Mouse (Mus musculus): ENCODE results near the gene Hist1h1c.

Hist1h1c gene

DNA sequence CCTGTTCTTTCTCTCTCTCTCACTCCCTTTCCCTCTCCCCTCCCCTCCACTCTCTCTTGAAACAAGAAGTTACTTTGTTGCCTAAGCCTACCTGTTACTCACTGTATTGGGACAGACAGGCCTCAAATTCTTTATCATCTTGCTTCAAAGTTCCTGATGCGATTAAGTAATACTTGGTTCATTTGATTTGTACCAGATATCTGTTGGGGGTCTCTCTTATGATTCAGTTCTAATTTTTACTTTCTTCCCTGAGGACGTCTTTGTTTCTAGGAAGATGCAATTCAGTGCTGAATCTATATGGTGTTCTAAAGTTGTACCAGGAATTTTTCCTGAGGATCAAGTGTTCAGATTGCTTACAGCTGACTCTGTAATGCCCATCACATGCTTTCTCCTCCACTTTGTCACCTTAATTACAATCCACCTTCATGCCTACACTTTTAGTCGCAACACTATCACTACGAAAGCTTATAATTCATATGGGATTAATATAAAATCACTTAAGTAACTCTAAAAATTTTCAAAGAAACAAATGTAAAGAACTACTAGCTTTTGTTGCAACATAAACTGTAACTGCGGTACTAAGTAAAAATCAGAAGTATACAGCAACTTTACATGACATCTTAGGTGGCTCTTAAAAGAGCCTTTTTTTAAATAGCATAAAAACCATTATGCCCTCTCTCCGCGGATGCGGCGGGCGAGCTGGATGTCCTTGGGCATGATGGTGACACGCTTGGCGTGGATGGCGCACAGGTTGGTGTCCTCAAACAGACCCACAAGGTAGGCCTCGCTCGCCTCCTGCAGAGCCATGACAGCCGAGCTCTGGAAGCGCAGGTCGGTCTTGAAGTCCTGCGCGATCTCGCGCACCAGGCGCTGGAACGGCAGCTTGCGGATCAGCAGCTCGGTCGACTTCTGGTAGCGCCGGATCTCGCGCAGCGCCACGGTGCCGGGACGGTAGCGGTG lies 6.1 kb downstream of the Hist1h1c start:
- in situ Hi-C loops (cut with MboI, MseI) = loop anchor here (5.0 to 25.0 kb wide), 3 partner anchors 162 to 1957 kb away; partner anchors contain the start of genes Hist1h1b, Hist1h2ah, Hist1h2an and Hist1h2bk

DNA sequence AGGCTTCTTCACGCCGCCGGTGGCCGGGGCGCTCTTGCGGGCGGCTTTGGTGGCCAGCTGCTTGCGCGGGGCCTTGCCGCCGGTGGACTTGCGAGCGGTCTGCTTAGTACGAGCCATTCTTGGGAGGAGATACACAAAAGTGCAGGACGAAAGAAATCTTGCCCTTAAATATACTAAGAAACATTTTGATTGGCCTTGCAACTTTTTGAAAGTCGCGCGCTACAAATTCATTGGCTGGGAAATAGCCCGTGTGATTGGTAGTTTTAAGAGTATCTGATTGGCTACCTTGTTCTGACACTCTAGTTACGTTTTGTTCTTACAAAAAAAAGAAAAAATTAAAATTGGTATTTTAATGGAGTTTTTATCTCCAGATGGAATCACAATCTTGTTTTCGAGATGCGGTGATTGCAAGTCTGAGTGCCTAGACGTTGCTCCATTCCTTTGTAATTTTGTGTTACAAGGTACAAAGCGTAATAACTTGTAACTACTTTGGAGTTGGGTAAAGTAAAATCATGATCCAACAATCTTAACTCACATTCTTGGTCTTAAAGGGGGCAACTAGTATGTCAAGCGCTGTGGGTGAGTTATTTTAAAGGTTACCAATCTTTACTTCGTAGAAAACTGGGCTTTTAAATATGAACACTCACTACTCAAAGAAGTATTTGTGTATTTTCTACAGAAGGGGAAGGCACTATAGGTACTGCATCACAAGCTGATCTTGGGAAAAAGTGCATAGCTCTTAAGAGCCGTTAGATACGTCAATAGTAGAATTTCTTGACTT lies 7.0 kb downstream of the Hist1h1c start, which contains the start of gene Hist1h3c:
TSS of gene Hist1h3c (minus strand) at position 222 of the 781 bp plus-strand sequence.
- in situ Hi-C loops (cut with MboI, MseI) = loop anchor here (5.0 to 25.0 kb wide), 3 partner anchors 163 to 1958 kb away; partner anchors contain the start of genes Hist1h1b, Hist1h2ah, Hist1h2an and Hist1h2bk

DNA sequence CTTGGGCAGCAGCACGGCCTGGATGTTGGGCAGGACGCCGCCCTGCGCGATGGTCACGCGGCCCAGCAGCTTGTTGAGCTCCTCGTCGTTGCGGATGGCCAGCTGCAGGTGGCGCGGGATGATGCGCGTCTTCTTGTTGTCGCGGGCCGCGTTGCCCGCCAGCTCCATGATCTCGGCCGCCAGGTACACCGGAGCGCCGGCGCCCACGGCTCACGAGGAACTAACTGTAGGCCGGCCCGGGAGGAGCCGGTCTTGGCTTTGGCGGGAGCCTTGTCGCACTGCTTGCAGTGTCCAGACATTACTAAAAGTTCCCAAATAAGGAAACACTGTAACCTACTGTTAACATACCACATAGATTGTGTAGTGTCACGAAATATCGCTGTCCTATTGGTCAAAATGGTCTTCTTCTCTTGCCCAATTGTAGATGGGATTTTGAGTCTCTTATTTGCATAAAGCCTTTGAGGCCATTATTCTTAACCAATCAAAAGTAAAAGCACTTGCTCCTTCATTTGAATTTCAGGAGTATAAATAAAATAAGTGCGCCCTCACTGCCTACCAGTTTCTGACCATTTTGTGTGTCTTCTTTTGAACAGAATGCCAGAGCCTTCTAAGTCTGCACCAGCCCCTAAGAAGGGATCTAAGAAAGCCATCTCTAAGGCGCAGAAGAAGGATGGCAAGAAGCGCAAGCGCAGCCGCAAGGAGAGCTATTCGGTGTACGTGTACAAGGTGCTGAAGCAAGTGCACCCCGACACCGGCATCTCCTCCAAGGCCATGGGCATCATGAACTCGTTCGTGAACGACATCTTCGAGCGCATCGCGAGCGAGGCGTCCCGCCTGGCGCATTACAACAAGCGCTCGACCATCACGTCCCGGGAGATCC lies 7.8 kb downstream of the Hist1h1c start, which contains the start of gene Hist1h2bb:
TSS of gene Hist1h2bb (plus strand) at position 534 of the 880 bp plus-strand sequence.
- in situ Hi-C loops (cut with MboI, MseI) = loop anchor here (5.0 to 25.0 kb wide), 3 partner anchors 164 to 1959 kb away; partner anchors contain the start of genes Hist1h1b, Hist1h2ah, Hist1h2an and Hist1h2bk

DNA sequence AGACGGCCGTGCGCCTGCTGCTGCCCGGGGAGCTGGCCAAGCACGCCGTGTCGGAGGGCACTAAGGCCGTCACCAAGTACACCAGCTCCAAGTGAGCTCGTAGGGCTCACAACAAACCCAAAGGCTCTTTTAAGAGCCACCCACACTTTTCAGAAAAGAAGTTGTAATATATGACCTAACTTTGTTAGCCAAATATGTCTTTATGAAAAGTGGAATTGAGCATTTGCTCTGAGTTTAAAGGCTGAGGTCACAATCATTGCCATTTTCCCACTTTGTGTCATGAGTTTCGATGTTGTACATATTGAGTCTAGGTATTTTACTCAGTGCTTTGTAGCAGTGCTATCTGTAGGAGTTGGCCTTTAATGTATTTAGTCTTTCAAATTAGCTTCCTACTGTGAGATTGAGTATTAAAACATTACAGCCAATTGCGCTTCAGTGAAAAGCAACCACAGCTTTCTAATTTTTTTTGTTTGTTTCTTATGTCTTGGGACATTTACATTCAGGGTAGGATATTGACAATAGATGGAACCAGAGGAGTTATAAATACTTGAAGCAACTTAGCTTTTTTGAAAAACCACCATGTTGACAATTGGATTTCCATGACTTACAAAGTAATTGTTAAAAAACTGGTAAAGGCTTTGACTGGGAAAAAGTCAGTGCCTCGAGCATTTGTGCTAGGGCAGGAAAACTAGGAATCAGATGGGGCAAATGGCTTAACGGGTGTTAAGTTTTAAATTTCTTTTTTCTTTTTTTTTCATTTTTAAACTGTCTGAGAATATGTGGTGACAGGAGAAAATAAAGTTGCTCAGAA lies 8.7 kb downstream of the Hist1h1c start:
- in situ Hi-C loops (cut with MboI, MseI) = loop anchor here (5.0 to 25.0 kb wide), 3 partner anchors 165 to 1960 kb away; partner anchors contain the start of genes Hist1h1b, Hist1h2ah, Hist1h2an and Hist1h2bk

DNA sequence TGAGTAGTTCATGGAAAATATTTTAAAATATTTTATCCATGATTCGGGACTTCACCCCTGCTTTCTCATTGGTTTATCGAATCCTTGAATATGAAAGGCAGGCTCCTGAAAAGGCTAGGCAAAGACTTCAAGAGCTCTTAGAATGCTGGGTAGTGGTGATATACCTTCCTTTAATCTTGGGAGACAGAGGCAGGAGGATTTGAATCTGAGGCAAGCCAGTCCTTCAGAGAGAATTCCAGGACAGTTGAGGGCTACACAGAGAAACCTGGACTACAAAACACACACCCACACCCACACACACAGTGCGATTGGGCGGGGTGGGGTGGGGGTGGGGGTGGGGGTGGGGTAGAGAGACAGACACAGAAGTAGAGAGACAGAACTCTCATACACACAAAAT lies 9.3 kb downstream of the Hist1h1c start:
- in situ Hi-C loops (cut with MboI, MseI) = loop anchor here (5.0 to 25.0 kb wide), 3 partner anchors 166 to 1961 kb away; partner anchors contain the start of genes Hist1h1b, Hist1h2ah, Hist1h2an and Hist1h2bk

DNA sequence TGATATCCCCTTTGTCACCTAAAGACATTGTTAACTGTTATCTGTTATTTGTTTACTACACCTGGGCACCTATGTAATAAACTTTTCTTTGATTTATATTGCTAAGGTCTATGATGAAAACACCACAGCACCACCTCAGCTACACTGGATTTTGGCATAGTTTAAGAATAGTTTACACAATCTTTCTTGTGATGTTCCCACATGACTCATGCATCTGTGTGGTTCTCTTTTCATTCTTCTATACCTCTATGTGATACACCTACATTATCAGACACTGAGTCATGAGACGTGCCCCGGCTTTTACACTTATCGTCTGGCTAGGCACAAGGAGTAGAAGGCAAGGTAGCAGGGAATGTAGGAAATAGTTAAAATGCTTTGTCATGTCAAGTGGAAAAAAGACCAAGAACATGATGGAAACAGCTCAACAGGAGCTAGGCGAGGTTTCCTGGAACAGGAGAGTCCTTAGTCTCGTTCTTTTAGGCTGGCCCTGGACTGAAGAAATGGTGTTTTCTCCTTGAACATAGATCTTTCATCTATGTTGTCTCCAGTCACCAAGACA lies 11.0 kb downstream of the Hist1h1c start:
- in situ Hi-C loops (cut with MboI, MseI) = loop anchor here (5.0 to 25.0 kb wide), 5 partner anchors 167 to 1962 kb away; partner anchors contain the start of genes Hist1h1b, Hist1h2ah, Hist1h2an and Hist1h2bk

DNA sequence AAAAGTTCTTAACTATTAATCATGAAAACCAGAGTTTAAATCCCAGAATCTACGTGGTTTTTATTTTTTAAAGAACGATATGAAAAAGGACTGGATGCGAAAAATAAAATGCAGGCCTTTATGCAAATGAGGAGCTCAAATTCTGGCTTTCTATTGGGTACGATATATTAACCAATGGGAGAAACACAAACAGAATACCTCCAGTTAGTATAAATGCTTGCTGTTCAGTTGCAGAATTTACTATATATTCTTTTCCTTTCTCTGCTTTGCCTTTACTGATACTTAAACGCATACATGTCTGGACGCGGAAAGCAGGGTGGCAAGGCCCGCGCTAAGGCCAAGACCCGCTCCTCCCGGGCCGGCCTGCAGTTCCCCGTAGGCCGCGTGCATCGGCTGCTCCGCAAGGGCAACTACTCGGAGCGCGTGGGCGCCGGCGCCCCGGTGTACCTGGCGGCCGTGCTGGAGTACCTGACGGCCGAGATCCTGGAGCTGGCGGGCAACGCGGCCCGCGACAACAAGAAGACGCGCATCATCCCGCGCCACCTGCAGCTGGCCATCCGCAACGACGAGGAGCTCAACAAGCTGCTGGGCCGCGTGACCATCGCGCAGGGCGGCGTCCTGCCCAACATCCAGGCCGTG lies 12.3 kb downstream of the Hist1h1c start, which contains the start of gene Hist1h2ab:
TSS of gene Hist1h2ab (plus strand) at position 288 of the 639 bp plus-strand sequence.
- in situ Hi-C loops (cut with MboI, MseI) = loop anchor here (25.0 kb wide), 2 partner anchors 861 to 1036 kb away; no protein-coding TSS in a partner anchor

DNA sequence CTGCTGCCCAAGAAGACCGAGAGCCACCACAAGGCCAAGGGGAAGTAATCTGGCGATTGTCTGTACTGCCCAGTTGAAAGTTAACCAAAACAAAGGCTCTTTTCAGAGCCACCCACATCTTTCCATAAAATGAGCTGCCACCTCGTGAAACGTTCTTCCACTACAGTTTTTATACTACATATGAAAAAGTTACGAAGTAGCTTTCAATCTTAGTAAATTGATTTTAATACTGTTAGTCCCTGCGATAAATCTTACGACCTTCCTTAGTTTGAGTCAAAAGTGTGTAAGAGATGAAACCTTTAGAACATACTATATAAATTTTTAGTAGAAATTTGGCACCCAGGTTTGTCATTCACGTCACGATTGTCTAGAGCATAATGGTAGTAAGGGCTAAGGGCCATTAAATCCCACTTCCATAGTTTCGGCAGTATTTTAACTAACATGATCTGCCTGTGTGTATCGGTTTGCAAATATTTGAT lies 12.9 kb downstream of the Hist1h1c start:
- in situ Hi-C loops (cut with MboI, MseI) = loop anchor here (25.0 kb wide), 2 partner anchors 861 to 1036 kb away; no protein-coding TSS in a partner anchor

DNA sequence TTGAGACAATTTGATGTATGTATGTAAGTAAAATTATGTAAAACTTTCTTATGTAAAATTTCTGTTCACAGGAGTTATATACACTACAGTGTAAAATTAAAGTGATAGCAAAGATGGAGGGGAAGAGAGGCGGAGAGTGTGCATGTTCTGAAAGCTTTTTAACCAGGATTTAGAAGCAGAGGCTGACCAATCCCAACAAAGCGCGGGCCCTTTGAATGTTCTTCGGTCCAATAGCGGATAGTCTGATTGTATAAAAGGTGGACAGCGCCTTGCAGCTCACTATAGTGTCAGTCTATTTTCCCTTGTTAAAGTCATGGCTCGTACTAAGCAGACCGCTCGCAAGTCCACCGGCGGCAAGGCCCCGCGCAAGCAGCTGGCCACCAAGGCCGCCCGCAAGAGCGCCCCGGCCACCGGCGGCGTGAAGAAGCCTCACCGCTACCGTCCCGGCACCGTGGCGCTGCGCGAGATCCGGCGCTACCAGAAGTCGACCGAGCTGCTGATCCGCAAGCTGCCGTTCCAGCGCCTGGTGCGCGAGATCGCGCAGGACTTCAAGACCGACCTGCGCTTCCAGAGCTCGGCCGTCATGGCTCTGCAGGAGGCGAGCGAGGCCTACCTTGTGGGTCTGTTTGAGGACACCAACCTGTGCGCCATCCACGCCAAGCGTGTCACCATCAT lies 13.6 kb downstream of the Hist1h1c start, which contains the start of gene Hist1h3b:
TSS of gene Hist1h3b (plus strand) at position 201 of the 675 bp plus-strand sequence.
- in situ Hi-C loops (cut with MboI, MseI) = loop anchor here (25.0 kb wide), 2 partner anchors 860 to 1035 kb away; no protein-coding TSS in a partner anchor

DNA sequence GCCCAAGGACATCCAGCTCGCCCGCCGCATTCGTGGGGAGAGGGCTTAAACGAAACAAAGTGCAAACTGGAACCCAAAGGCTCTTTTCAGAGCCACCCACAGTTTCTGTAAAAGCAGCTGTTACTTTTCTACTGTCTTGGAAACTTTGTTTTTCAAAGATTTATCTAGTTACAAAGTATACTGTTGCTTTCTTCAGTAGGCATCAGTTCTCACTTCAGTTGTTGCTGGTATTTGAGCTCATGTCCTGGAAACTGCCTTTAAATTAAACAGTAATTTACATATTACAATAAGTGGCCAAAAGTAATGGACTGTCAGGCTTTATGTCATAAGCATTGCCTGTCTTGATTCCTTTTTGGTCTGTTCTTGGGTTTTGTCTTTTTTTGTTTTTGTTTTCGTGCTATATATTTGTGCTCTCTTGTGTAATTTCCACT lies 14.1 kb downstream of the Hist1h1c start:
- in situ Hi-C loops (cut with MboI, MseI) = loop anchor here (25.0 kb wide), 2 partner anchors 860 to 1035 kb away; no protein-coding TSS in a partner anchor

DNA sequence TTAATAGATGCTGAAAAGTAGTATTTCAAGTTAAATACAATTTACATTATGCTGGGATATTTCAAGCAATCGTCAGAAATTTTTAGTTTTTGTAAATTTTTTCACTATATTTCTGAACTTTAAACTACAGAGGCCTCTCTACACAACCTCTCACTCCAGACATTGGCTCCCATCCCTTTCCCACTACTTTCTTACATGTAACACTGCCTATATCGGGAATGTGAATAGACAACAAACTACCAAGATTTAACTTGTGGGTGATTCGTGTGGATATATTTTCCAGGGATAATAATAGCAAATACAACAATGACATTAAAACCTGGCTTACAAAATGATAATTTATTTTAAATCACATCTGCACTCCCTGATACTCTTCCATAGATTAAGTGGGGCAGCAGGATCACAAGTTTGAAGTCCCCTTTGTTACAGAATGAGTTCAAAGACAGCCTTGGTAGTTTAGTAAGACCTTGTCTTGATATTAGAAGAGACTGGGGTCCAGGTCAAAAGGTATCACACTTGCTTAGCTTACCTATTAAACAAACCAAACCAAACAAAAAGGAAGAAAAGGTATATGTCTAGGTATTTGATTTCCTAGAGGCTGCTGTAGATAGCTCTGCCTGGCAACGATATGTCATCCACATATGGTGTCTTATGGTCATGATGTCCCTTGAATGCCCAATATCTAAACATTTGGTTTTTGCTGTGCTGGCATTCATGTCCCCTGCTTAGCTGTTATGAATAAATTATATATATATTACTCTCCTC lies 14.9 kb downstream of the Hist1h1c start:
- in situ Hi-C loops (cut with MboI, MseI) = loop anchor here (25.0 kb wide), 2 partner anchors 859 to 1034 kb away; no protein-coding TSS in a partner anchor

DNA sequence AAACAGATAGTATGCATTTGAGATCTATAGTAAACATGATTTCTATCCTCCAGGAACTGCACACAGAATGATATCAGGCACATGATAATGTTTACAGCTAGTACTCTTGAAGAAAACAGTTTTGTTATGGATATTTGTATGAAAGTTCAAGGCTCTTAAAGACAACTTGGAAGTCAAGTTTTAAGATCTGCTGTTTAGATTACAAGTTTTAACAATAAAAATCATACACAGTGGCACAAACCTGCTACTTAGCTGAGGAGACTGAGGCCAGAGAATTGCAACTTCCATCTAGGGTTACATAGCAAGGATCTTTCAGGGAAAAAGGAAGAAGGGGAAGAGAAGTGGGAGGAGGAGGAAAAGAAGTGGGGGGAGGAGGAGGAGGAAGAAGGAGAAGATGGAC lies 16.4 kb downstream of the Hist1h1c start:
- in situ Hi-C loops (cut with MboI, MseI) = loop anchor here (25.0 kb wide), 2 partner anchors 857 to 1032 kb away; no protein-coding TSS in a partner anchor

DNA sequence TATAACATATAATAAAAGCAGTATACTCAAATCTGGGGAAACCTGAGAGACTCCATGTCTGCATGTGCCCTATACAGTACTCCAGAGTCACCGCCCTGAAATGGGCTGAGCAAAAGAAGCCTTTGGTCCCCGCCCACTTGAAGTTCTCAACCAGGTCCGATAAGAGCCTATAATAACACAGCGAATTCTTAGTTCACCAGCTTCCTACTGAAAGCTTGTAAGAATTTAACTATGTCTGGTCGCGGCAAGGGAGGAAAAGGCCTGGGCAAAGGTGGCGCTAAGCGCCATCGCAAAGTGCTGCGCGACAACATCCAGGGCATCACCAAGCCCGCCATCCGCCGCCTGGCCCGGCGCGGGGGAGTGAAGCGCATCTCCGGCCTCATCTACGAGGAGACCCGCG lies 18.2 kb downstream of the Hist1h1c start, which contains the start of gene Hist1h4b:
TSS of gene Hist1h4b (plus strand) at position 224 of the 400 bp plus-strand sequence.
- in situ Hi-C loops (cut with MboI, MseI) = loop anchor here (25.0 kb wide), 2 partner anchors 856 to 1031 kb away; no protein-coding TSS in a partner anchor

DNA sequence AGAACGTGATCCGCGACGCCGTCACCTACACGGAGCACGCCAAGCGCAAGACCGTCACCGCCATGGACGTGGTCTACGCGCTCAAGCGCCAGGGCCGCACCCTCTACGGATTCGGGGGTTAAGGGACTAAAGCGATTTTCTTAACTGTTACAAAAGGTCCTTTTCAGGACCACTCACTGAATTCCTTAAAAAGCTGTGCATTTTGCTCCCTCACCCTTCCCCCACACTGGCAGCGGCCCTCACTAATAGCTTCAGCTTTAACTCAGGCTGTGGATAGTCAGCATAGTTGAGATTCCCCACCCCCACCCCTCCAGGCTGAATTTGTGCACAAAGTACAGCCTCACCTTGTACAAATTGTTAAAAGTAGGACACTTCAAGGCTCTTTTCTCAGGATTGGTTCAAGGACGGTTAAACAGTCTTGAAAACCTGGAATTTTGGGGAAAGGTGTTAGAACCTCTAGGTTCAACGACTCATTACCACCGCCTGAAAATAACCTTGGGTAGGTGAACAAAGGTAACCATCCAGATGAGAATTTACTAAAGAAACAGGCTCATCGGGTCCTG lies 18.7 kb downstream of the Hist1h1c start:
- in situ Hi-C loops (cut with MboI, MseI) = loop anchor here (25.0 kb wide), 2 partner anchors 855 to 1030 kb away; no protein-coding TSS in a partner anchor

DNA sequence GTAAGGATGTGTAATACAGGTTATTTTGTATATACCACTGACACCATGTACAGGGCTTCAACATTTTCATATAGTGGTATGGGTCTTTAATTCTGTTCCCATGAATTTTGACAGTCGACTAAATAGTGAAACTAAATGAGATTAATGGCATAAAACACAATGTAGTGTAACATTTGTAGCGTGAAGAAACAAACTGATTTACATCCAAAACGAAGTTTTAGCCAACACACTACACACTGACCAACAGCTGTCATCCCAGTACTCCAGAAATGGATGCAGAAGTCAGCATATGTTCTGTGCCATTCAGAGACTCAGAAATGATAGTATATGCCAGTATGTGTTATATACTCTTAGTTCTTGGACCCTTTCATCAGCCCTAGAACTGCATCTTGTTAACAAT lies 19.3 kb downstream of the Hist1h1c start:
- in situ Hi-C loops (cut with MboI, MseI) = loop anchor here (25.0 kb wide), 2 partner anchors 854 to 1029 kb away; no protein-coding TSS in a partner anchor
